Mouse (Mus musculus): Measurements from ENCODE around the gene Snn. TPM values are rescaled to one million over a fixed set of nuclear protein-coding genes. Genes with fewer than 3 reads are reported as not detected.

Snn gene
- polyA plus RNA-seq, 1 experiment, result 174 TPM

GRCm38 (mm10) chr16:11064742-11065141, 4.0 kb downstream of the Snn start:
- TF ChIP-seq POLR2A (IDR thresholded peaks at IDR 0.05; ENCODE audit: extremely low read depth, insufficient read depth, low read length), result no peak
- no peak for TF ChIP-seq CTCF (IDR thresholded peaks at IDR 0.05; ENCODE audit: extremely low read depth, insufficient read depth, low read length)
- no peak overlapping the region for H3K4me3 ChIP-seq (ENCODE audit: insufficient read depth, low read length)
- H3K4me1 ChIP-seq (ENCODE audit: control insufficient read depth, insufficient read depth, low read length), result peaks cover 15% of the 10 kb centered on the region
- H3K27ac ChIP-seq (ENCODE audit: insufficient read depth, low read length), result no peak overlapping the region

DNA sequence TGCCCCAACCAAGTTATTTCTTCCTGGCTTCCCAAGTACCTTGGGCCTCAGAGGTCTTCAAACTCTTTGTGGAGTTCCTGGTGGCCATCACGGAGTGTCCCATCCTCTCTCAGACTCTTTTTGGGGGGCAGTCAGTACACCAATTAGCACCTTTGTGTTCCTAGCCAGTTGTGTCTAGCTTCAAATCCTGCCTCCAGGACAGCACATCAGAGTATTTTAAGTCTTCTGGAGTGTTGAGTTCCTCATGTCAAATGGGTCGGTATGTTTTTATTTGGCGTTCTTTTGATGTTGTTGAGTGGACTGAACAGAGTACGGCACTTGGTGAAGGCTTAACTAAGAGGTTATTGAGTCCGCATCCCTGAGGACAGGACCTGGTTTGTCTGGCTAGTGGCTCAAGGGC, 4.7 kb downstream of the Snn start:
- H3K4me3 ChIP-seq (ENCODE audit: insufficient read depth, low read length), result peak overlapping the region; percentile 68
- peak overlapping the region; percentile 18; the same call in 1 of the 2 replicates for H3K27ac ChIP-seq (ENCODE audit: insufficient read depth, low read length)
- peaks cover 16% of the 10 kb centered on the region for H3K4me1 ChIP-seq (ENCODE audit: control insufficient read depth, insufficient read depth, low read length)
- TF ChIP-seq CTCF (IDR thresholded peaks at IDR 0.05; ENCODE audit: extremely low read depth, insufficient read depth, low read length), result no peak
- TF ChIP-seq POLR2A (IDR thresholded peaks at IDR 0.05; ENCODE audit: extremely low read depth, insufficient read depth, low read length), result no peak

- peaks cover 16% of the 10 kb centered on the region for H3K4me1 ChIP-seq (ENCODE audit: control insufficient read depth, insufficient read depth, low read length)
Measured at GRCm38 (mm10) chr16:11066029-11066832, 5.5 kb downstream of the Snn start, which contains the start of gene Litaf. TSS of gene Litaf (minus strand) at chr16:11066157.

GRCm38 (mm10) chr16:11066833-11067191, 6.1 kb downstream of the Snn start:
- H3K4me3 ChIP-seq (ENCODE audit: insufficient read depth, low read length), result peak overlapping the region; percentile 68
- TF ChIP-seq POLR2A (IDR thresholded peaks at IDR 0.05; ENCODE audit: extremely low read depth, insufficient read depth, low read length) (peak; percentile 14; the same call in 1 of the 2 replicates), CTCF (IDR thresholded peaks at IDR 0.05; ENCODE audit: extremely low read depth, insufficient read depth, low read length) (no peak)
- H3K4me1 ChIP-seq (ENCODE audit: control insufficient read depth, insufficient read depth, low read length), result peaks cover 16% of the 10 kb centered on the region
- H3K27ac ChIP-seq (ENCODE audit: insufficient read depth, low read length), result peak overlapping the region; percentile 62

More at GRCm38 (mm10) chr16:11066029-11066832, 5.5 kb downstream of the Snn start, which contains the start of gene Litaf:
- TF ChIP-seq CTCF (IDR thresholded peaks at IDR 0.05; ENCODE audit: extremely low read depth, insufficient read depth, low read length), result no peak
- TF ChIP-seq POLR2A (IDR thresholded peaks at IDR 0.05; ENCODE audit: extremely low read depth, insufficient read depth, low read length), result peak; percentile 59
- Histone ChIP-seq H3K4me3 (ENCODE audit: insufficient read depth, low read length) (peak within 1 kb of the TSS; percentile 68), H3K27ac (ENCODE audit: insufficient read depth, low read length) (peak within 1 kb of the TSS; percentile 62)

DNA sequence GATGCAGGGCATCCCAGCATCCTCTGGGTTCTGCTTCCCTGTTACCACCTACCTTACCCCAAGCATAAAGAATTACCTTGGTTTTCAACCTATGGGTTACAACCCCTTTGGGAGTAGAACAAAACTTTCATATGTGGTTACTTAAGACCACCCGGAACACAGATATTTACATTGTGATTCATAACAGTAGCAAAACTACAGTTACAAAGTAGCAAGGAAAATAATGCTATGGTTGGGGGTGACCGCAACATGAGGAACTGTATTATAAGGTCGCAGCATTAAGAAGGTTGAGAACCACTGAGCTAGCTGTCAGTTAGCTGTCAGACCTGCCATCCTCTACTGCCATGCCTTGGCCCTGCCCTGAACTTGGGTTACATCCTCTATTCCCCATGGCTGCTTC, 7.9 kb downstream of the Snn start:
- Histone ChIP-seq H3K27ac (ENCODE audit: insufficient read depth, low read length) (no peak overlapping the region), H3K4me1 (ENCODE audit: control insufficient read depth, insufficient read depth, low read length) (peaks cover 20% of the 10 kb centered on the region), H3K4me3 (ENCODE audit: insufficient read depth, low read length) (no peak overlapping the region)
- TF ChIP-seq POLR2A (IDR thresholded peaks at IDR 0.05; ENCODE audit: extremely low read depth, insufficient read depth, low read length) (no peak), CTCF (IDR thresholded peaks at IDR 0.05; ENCODE audit: extremely low read depth, insufficient read depth, low read length) (no peak)

GRCm38 (mm10) chr16:11069271-11069670, 8.5 kb downstream of the Snn start:
- Histone ChIP-seq H3K4me1 (ENCODE audit: control insufficient read depth, insufficient read depth, low read length) (peaks cover 20% of the 10 kb centered on the region), H3K4me3 (ENCODE audit: insufficient read depth, low read length) (no peak overlapping the region), H3K27ac (ENCODE audit: insufficient read depth, low read length) (no peak overlapping the region)
- no peak for TF ChIP-seq CTCF (IDR thresholded peaks at IDR 0.05; ENCODE audit: extremely low read depth, insufficient read depth, low read length)
- no peak for TF ChIP-seq POLR2A (IDR thresholded peaks at IDR 0.05; ENCODE audit: extremely low read depth, insufficient read depth, low read length)

GRCm38 (mm10) chr16:11069710-11070420, 9.1 kb downstream of the Snn start:
- H3K27ac ChIP-seq (ENCODE audit: insufficient read depth, low read length), result no peak overlapping the region

DNA sequence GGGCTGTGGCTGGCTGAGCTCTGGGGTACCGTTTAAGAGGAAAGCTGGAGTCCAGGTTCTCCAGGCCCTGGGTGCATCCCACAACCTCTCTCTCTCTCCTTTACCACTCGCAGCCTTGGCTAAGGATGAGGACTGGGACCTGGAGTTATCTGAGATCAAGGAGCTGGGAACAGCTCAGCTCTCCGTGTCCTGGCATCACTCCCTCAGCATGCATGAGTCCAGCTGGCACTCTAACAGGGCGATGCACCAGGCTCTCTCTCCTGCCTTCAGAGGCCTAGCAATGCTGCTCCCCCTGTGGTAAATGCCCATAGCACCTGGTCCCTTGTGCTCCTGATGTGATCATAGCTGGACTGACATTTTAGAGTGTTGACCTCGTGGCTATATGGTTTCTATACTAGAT, 10.4 kb downstream of the Snn start:
- TF ChIP-seq CTCF (IDR thresholded peaks at IDR 0.05; ENCODE audit: extremely low read depth, insufficient read depth, low read length), result no peak
- TF ChIP-seq POLR2A (IDR thresholded peaks at IDR 0.05; ENCODE audit: extremely low read depth, insufficient read depth, low read length), result no peak
- H3K4me1 ChIP-seq (ENCODE audit: control insufficient read depth, insufficient read depth, low read length), result peaks cover 21% of the 10 kb centered on the region
- no peak overlapping the region for H3K27ac ChIP-seq (ENCODE audit: insufficient read depth, low read length)
- no peak overlapping the region for H3K4me3 ChIP-seq (ENCODE audit: insufficient read depth, low read length)

More at GRCm38 (mm10) chr16:11069710-11070420, 9.1 kb downstream of the Snn start:
- Histone ChIP-seq H3K4me3 (ENCODE audit: insufficient read depth, low read length) (no peak overlapping the region), H3K4me1 (ENCODE audit: control insufficient read depth, insufficient read depth, low read length) (peaks cover 20% of the 10 kb centered on the region)
- no peak for TF ChIP-seq POLR2A (IDR thresholded peaks at IDR 0.05; ENCODE audit: extremely low read depth, insufficient read depth, low read length)
- no peak for TF ChIP-seq CTCF (IDR thresholded peaks at IDR 0.05; ENCODE audit: extremely low read depth, insufficient read depth, low read length)

- H3K4me1 ChIP-seq (ENCODE audit: control insufficient read depth, insufficient read depth, low read length), result peaks cover 21% of the 10 kb centered on the region
- TF ChIP-seq CTCF (IDR thresholded peaks at IDR 0.05; ENCODE audit: extremely low read depth, insufficient read depth, low read length) (no peak), POLR2A (IDR thresholded peaks at IDR 0.05; ENCODE audit: extremely low read depth, insufficient read depth, low read length) (no peak)
- H3K4me3 ChIP-seq (ENCODE audit: insufficient read depth, low read length), result no peak overlapping the region
- no peak overlapping the region; the same call in 1 of the 2 replicates for H3K27ac ChIP-seq (ENCODE audit: insufficient read depth, low read length)
Measured at GRCm38 (mm10) chr16:11071887-11072286, 11.1 kb downstream of the Snn start.
